In the genomic region with DNA sequence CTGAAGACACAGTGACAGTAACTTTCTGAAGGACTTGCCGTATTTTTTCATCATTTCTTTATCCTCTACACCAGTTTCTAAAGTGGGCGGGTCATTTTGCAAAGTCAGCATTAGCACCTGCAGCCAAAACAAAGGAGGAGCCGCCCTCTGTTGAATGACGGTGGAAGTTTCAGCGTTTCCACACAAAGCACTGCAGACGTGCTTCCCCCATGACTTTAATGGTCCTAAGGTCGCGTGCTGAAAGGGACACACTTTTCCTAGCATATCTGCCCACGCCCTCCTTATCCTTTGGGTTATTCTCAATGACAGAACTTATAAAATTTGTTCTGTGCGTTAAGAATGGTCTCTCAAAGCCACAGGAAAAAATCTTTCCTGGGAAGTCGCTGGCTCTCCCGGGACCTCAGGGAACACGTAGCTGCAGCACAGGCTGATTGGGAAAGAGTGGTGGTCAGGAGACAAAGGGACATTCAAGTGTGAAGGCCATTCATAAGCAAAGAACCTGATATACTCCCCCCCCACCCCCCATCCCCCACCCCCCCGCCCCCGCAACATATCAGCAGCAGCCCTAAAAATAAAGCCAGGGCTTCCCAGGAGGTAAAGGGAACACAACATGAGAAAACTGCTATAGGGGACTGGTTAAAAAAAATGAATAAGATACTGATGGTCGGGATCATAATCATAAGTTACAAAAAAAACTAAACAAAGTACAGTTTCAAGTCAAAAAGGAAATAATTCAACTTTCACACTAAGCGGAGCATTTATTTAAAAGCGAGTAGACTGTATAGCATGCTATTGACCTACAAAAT, we compare ENCODE assay signal across 8 mouse cellular contexts.
DNase-seq lines count a peak whose midpoint lies in the region; ATAC-seq and TF ChIP-seq lines count a peak whose summit lies in the region.
"Had no signal": no experiment of that assay in that cellular context is flagged by ENCODE, and none has a peak within 500 bp of the region (broad histone marks: within the 10 kb centered on the region; RNA-seq: fewer than 3 reads in every experiment).

No protein-coding gene starts in this region.

- TF ChIP-seq CTCF in E14TG2a.4 (conservative IDR thresholded peaks at IDR 0.05; ENCODE audit: low read length) = no peak
- TF ChIP-seq CTCF in gastrocnemius, adult 2 months (IDR thresholded peaks at IDR 0.05) = no peak
- TF ChIP-seq CTCF in left cerebral cortex, adult 2 months (IDR thresholded peaks at IDR 0.05) = no peak

- H3K4me1 ChIP-seq in E14TG2a.4 (replicated peaks; ENCODE audit: low read depth, low read length) = peaks cover 47% of the 10 kb centered on the region
- peaks cover 36% of the 10 kb centered on the region for H3K4me1 ChIP-seq in hindbrain, embryonic 14.5 days (replicated peaks; ENCODE audit: control insufficient read depth, insufficient read depth, low read length)
- H3K4me1 ChIP-seq in midbrain, embryonic 14.5 days (ENCODE audit: control insufficient read depth, insufficient read depth, low read length) = peaks cover 17% of the 10 kb centered on the region

- H3K27ac ChIP-seq in hindbrain, embryonic 14.5 days = peak overlapping the region; percentile 62
- H3K27ac ChIP-seq in midbrain, embryonic 14.5 days (replicated peaks; ENCODE audit: low read depth, low read length) = peak overlapping the region; percentile 58
- no peak overlapping the region for H3K27ac ChIP-seq in gastrocnemius, adult 2 months
- H3K27ac ChIP-seq in left cerebral cortex, adult 2 months = no peak overlapping the region

- H3K9me3 ChIP-seq in E14TG2a.4 (ENCODE audit: low read length) = no peaks in the 10 kb centered on the region
- no peaks in the 10 kb centered on the region for H3K9me3 ChIP-seq in hindbrain, embryonic 14.5 days (ENCODE audit: control insufficient read depth, low read length)
- H3K9me3 ChIP-seq in midbrain, embryonic 14.5 days (ENCODE audit: control insufficient read depth, low read length) = no peaks in the 10 kb centered on the region

- intact Hi-C loops in gastrocnemius, adult 2 months (cut with DNase I) = loop anchor here (10.0 kb wide), 1 partner anchor 389 kb away; no protein-coding TSS in a partner anchor
- intact Hi-C loops in left cerebral cortex, adult 2 months (cut with DNase I) = loop anchor here (5.0 kb wide), 1 partner anchor 51 kb away; no protein-coding TSS in a partner anchor

- no peaks in the 10 kb centered on the region for H3K36me3 ChIP-seq in E14TG2a.4 (ENCODE audit: insufficient read depth, low read length)
- H3K36me3 ChIP-seq in hindbrain, embryonic 14.5 days (replicated peaks; ENCODE audit: control insufficient read depth, insufficient read depth) = no peaks in the 10 kb centered on the region
- no peaks in the 10 kb centered on the region for H3K36me3 ChIP-seq in midbrain, embryonic 14.5 days (ENCODE audit: control insufficient read depth, insufficient read depth, low read length)

- no peak for ATAC-seq in hindbrain, embryonic 14.5 days (ENCODE audit: low FRiP score)
- ATAC-seq in midbrain, embryonic 14.5 days (ENCODE audit: low FRiP score, low TSS enrichment) = peak; percentile 35

- 0 out of 2 replicates have a peak, but pooled peaks cover 6% of the 10 kb centered on the region for H3K27me3 ChIP-seq in E14TG2a.4 (ENCODE audit: insufficient read depth, low read length)
- no peaks in the 10 kb centered on the region for H3K27me3 ChIP-seq in hindbrain, embryonic 14.5 days (ENCODE audit: control insufficient read depth, insufficient read depth, low read length)
- H3K27me3 ChIP-seq in midbrain, embryonic 14.5 days (ENCODE audit: control insufficient read depth, insufficient read depth, low read length) = no peaks in the 10 kb centered on the region

- peak; percentile 77 for DNase-seq in ZHBTc4 (ENCODE audit: low read depth, low spot score)
- DNase-seq in hindbrain, embryonic 14.5 days (ENCODE audit: low spot score) = no peak
- peak; percentile 68 for DNase-seq in midbrain, embryonic 14.5 days
- DNase-seq in gastrocnemius, adult 2 months = no peak
- no peak for DNase-seq in left cerebral cortex, adult 2 months (ENCODE audit: extremely low spot score in 1 of 2, low spot score in 2 of 2)
- no peak for DNase-seq in cerebellum, adult 11 months
- DNase-seq: right cerebral cortex, postnatal 25 days had no signal

- peak overlapping the region; percentile 50 for H3K4me2 ChIP-seq in hindbrain, embryonic 14.5 days (replicated peaks)
- peak overlapping the region; percentile 46 for H3K4me2 ChIP-seq in midbrain, embryonic 14.5 days (ENCODE audit: low read length)

- peak overlapping the region; percentile 45 for H3K9ac ChIP-seq in hindbrain, embryonic 14.5 days
- H3K9ac ChIP-seq in midbrain, embryonic 14.5 days (replicated peaks; ENCODE audit: low read length) = peak overlapping the region; percentile 10

- whole genome bisulfite sequencing in hindbrain, embryonic 14.5 days = 6% methylated on average over 18 of the region's 18 CpGs
- WGBS in midbrain, embryonic 14.5 days = 2% methylated on average over 18 of the region's 18 CpGs

- H3K4me3 ChIP-seq in E14TG2a.4 (replicated peaks; ENCODE audit: low read length) = peak overlapping the region; percentile 43; the same call in 1 of the 2 replicates
- H3K4me3 ChIP-seq in hindbrain, embryonic 14.5 days (replicated peaks; ENCODE audit: low read length) = peak overlapping the region; percentile 16
- H3K4me3 ChIP-seq in midbrain, embryonic 14.5 days (replicated peaks; ENCODE audit: low read depth, low read length) = peak overlapping the region; percentile 17
- H3K4me3 ChIP-seq in gastrocnemius, adult 2 months = no peak overlapping the region
- H3K4me3 ChIP-seq in left cerebral cortex, adult 2 months = no peak overlapping the region

Comparison
In these comparisons a context has a peak if more than half of its experiments do, and no peak if none do; other contexts are left out.
1. H3K4me3 ChIP-seq: peak in E14TG2a.4 (single experiment), hindbrain, embryonic 14.5 days (single experiment) and midbrain, embryonic 14.5 days (single experiment); none in gastrocnemius, adult 2 months (single experiment) and left cerebral cortex, adult 2 months (single experiment).
2. DNase-seq: peak in ZHBTc4 (single experiment) and midbrain, embryonic 14.5 days (single experiment); none in hindbrain, embryonic 14.5 days (single experiment), gastrocnemius, adult 2 months (single experiment), left cerebral cortex, adult 2 months (0 of 2) and cerebellum, adult 11 months (single experiment).
3. H3K27ac ChIP-seq: peak in hindbrain, embryonic 14.5 days (single experiment) and midbrain, embryonic 14.5 days (single experiment); none in gastrocnemius, adult 2 months (single experiment) and left cerebral cortex, adult 2 months (single experiment).